Mouse (Mus musculus) E14TG2a.4 (cell line): ENCODE measurements around the gene Rad9b.

ENCODE experiments used
- CTCF ChIP-seq: conservative IDR thresholded peaks from 2 replicates; pipeline ENCODE4 v1.5.1; 2014; ENCODE audit warnings: low read length
- NANOG ChIP-seq: IDR thresholded peaks from 2 replicates; pipeline ENCODE4 v1.6.1; 2014; ENCODE audit warnings: borderline replicate concordance, low read length, mixed read lengths
- POU5F1 ChIP-seq: IDR thresholded peaks from 2 replicates; pipeline ENCODE4 v1.6.1; 2014; ENCODE audit warnings: low read length, borderline replicate concordance

DNA sequence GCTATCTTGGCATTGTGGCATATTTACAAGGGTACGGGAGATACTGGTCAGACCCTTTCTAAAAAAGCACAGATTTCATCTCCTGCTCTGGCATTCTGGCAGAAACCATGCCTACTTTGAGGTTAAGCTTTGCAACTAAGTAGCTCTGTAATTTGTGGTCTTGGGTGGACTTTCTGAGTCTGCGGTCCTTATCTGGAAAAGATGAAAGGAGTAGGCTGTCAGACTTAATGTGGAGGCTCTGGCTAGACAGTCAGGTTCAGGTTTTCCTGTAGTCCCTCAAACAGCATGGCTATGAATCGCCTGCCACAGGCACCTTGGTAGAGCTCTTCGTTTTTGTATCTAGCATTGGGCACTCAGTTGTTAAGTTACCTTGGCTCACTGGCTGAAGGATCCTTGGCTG lies 67.0 kb downstream of the Rad9b start:
- TF ChIP-seq CTCF (no peak), NANOG (no peak), POU5F1 (no peak)
